Mouse (Mus musculus) lung, embryonic 14.5 days (tissue): ENCODE results near the gene Mpst. TPM values are rescaled to one million over a fixed set of nuclear protein-coding genes. Genes with fewer than 3 reads are reported as not detected.

Experiments
- ATAC-seq: fragments of 200-750 bp; cut with Nextera tagmentation; 2 replicates; pipeline ENCODE4 v1.8.0; 2017; ENCODE audit warnings: mild to moderate bottlenecking, moderate TSS enrichment, moderate library complexity; ENCODE audit not compliant: insufficient read depth
- DNase-seq: peaks from one replicate; pipeline ENCODE4 v3.0.0-alpha.2; 2015
- H3K27ac ChIP-seq: fragments of 300-500 bp; sonication (generic); 2 replicates; pipeline ENCODE4 v1.5.1; 2014; ENCODE audit warnings: low read depth, mild to moderate bottlenecking, moderate library complexity
- H3K27me3 ChIP-seq: fragments of 300-500 bp; sonication (generic); 2 replicates; pipeline ENCODE4 v1.6.1; 2014; ENCODE audit warnings: low read length, control low read depth; ENCODE audit not compliant: insufficient read depth
- H3K36me3 ChIP-seq: fragments of 300-500 bp; sonication (generic); 2 replicates; pipeline ENCODE4 v1.6.1; 2014; ENCODE audit warnings: control low read depth; ENCODE audit not compliant: insufficient read depth
- H3K4me1 ChIP-seq: fragments of 300-500 bp; sonication (generic); 2 replicates; pipeline ENCODE4 v1.6.1; 2014; ENCODE audit warnings: antibody characterized with exemption, control low read depth; ENCODE audit not compliant: insufficient read depth
- H3K4me2 ChIP-seq: fragments of 300-500 bp; sonication (generic); 2 replicates; pipeline ENCODE4 v1.6.1; 2014; ENCODE audit warnings: mild to moderate bottlenecking
- H3K4me3 ChIP-seq: fragments of 300-500 bp; sonication (generic); 2 replicates; pipeline ENCODE4 v1.5.1; 2014; ENCODE audit warnings: low read depth, low read length
- H3K9ac ChIP-seq: fragments of 300-500 bp; sonication (generic); 2 replicates; pipeline ENCODE4 v1.6.1; 2014
- H3K9me3 ChIP-seq: fragments of 300-500 bp; sonication (generic); 2 replicates; pipeline ENCODE4 v1.6.1; 2016; ENCODE audit warnings: low read depth, low read length, control low read depth
- CTCF ChIP-seq: IDR thresholded peaks from 2 replicates; pipeline ENCODE4 v1.5.1; 2016; ENCODE audit warnings: antibody characterized with exemption, low read depth
- WGBS: fragments of 180-500 bp; shearing (Covaris S2); extraction: QIAGEN DNeasy Blood & Tissue Kit; methylation state at CpG from one replicate; pipeline ENCODE4 v1.1.7; 2014; 5-methylcytosine and 5-hydroxymethylcytosine counted together
- polyA plus RNA-seq: library from polyadenylated mRNA; unstranded; fragments of >200 nt; fragmentation: Nextera tagmentation; extraction: Ambion mirVana; gene quantifications from 2 replicates; pipeline ENCODE4 v1.2.1, GENCODE M21; 2014

The Mpst gene
- polyA plus RNA-seq, 1 experiment from 2014 or later = 3.3 TPM

- Histone ChIP-seq H3K27me3 (no peaks in the 10 kb centered on the region), H3K4me3 (no peak overlapping the region), H3K9ac (peak overlapping the region; percentile 30; the same call in 1 of the 2 replicates), H3K36me3 (0 out of 2 replicates have a peak, but pooled peaks cover 3% of the 10 kb centered on the region), H3K4me1 (peaks cover 33% of the 10 kb centered on the region), H3K27ac (peak overlapping the region; percentile 90), H3K9me3 (no peaks in the 10 kb centered on the region), H3K4me2 (peak overlapping the region; percentile 93)
- 32% methylated on average over 3 of the region's 3 CpGs for WGBS
- ATAC-seq (no peak), DNase-seq (peak; percentile 39)
- no peak for TF ChIP-seq CTCF
Measured at GRCm38 (mm10) chr15:78403301-78403741, 2.9 kb upstream of the Mpst start.

- WGBS = 29% methylated on average over 1 of the region's 1 CpGs
Measured at GRCm38 (mm10) chr15:78403896-78404295, 2.3 kb upstream of the Mpst start.

GRCm38 (mm10) chr15:78405098-78405497 is 1.1 kb upstream of the Mpst start:
- Histone ChIP-seq H3K4me2 (peak overlapping the region; percentile 93), H3K4me1 (peaks cover 39% of the 10 kb centered on the region), H3K9me3 (no peaks in the 10 kb centered on the region), H3K27me3 (peaks cover 16% of the 10 kb centered on the region), H3K27ac (peak overlapping the region; percentile 98), H3K9ac (peak overlapping the region; percentile 59), H3K36me3 (no peaks in the 10 kb centered on the region), H3K4me3 (peak overlapping the region; percentile 48)
- ATAC-seq (no peak), DNase-seq (peak; percentile 4)
- TF ChIP-seq CTCF = no peak
- 49% methylated on average over 11 of the region's 11 CpGs for WGBS

More at GRCm38 (mm10) chr15:78403896-78404295, 2.3 kb upstream of the Mpst start:
- DNase-seq (peak; percentile 79), ATAC-seq (no peak)
- Histone ChIP-seq H3K27ac (peak overlapping the region; percentile 90), H3K4me3 (no peak overlapping the region), H3K36me3 (0 out of 2 replicates have a peak, but pooled peaks cover 2% of the 10 kb centered on the region), H3K9me3 (no peaks in the 10 kb centered on the region), H3K4me2 (peak overlapping the region; percentile 93), H3K27me3 (peaks cover 4% of the 10 kb centered on the region), H3K4me1 (peaks cover 33% of the 10 kb centered on the region), H3K9ac (0 out of 2 replicates have a peak overlapping the region, but pooled peaks have one; percentile 30)
- TF ChIP-seq CTCF = no peak

- peaks cover 22% of the 10 kb centered on the region for H3K27me3 ChIP-seq
- peak within 1 kb of the TSS; percentile 59 for H3K9ac ChIP-seq
- peak within 1 kb of the TSS; percentile 93 for H3K4me2 ChIP-seq
- TF ChIP-seq CTCF = no peak
- WGBS = 1% methylated on average over 34 of the region's 34 CpGs
- H3K9me3 ChIP-seq = no peaks in the 10 kb centered on the region
- H3K4me3 ChIP-seq = peak within 1 kb of the TSS; percentile 48
- peak; percentile 83 for ATAC-seq
- H3K4me1 ChIP-seq = peaks cover 43% of the 10 kb centered on the region
- peak within 1 kb of the TSS; percentile 98 for H3K27ac ChIP-seq
- peaks cover 2% of the 10 kb centered on the region; the same call in 1 of the 2 replicates for H3K36me3 ChIP-seq
- DNase-seq = peak; percentile 96
Measured at GRCm38 (mm10) chr15:78405517-78406211, 552 bp upstream of the Mpst start, which contains the start of gene Tst. TSS of gene Tst (minus strand) at chr15:78405907.

GRCm38 (mm10) chr15:78409570-78410052 is 3.4 kb downstream of the Mpst start:
- Histone ChIP-seq H3K36me3 (peaks cover 13% of the 10 kb centered on the region; the same call in 1 of the 2 replicates), H3K4me2 (peak overlapping the region; percentile 57), H3K27ac (no peak overlapping the region), H3K4me1 (peaks cover 19% of the 10 kb centered on the region), H3K9ac (peak overlapping the region; percentile 40; the same call in 1 of the 2 replicates), H3K4me3 (peak overlapping the region; percentile 29), H3K27me3 (peaks cover 25% of the 10 kb centered on the region), H3K9me3 (no peaks in the 10 kb centered on the region)
- ATAC-seq (no peak), DNase-seq (no peak)
- TF ChIP-seq CTCF = no peak
- 23% methylated on average over 12 of the region's 12 CpGs for WGBS

GRCm38 (mm10) chr15:78413083-78413718 is 7.0 kb downstream of the Mpst start:
- Histone ChIP-seq H3K4me2 (no peak overlapping the region), H3K4me3 (no peak overlapping the region), H3K27ac (no peak overlapping the region), H3K9ac (no peak overlapping the region), H3K9me3 (no peaks in the 10 kb centered on the region), H3K4me1 (peaks cover 13% of the 10 kb centered on the region), H3K36me3 (peaks cover 13% of the 10 kb centered on the region; the same call in 1 of the 2 replicates), H3K27me3 (peaks cover 25% of the 10 kb centered on the region)
- DNase-seq = no peak
- 80% methylated on average over 14 of the region's 14 CpGs for WGBS
- no peak for TF ChIP-seq CTCF
- peak; percentile 23; the same call in 1 of the 2 replicates for ATAC-seq

- Histone ChIP-seq H3K4me2 (no peak overlapping the region), H3K9ac (no peak overlapping the region), H3K9me3 (no peaks in the 10 kb centered on the region), H3K4me1 (peaks cover 13% of the 10 kb centered on the region), H3K27ac (no peak overlapping the region), H3K36me3 (peaks cover 13% of the 10 kb centered on the region; the same call in 1 of the 2 replicates), H3K27me3 (peaks cover 23% of the 10 kb centered on the region), H3K4me3 (no peak overlapping the region)
- no peak for ATAC-seq
- no peak for DNase-seq
- no peak for TF ChIP-seq CTCF
- 53% methylated on average over 1 of the region's 1 CpGs for WGBS
Measured at GRCm38 (mm10) chr15:78413719-78414117, 7.5 kb downstream of the Mpst start.
